In genomic region chr6:149495925-149496324, GRCm38 (mm10) we compare ENCODE assay signal across 23 mouse cellular contexts.
DNase-seq lines count a peak whose midpoint lies in the region; ATAC-seq lines count a peak whose summit lies in the region.
"Had no signal": no experiment of that assay in that cellular context is flagged by ENCODE, and none has a peak within 500 bp of the region (broad histone marks: within the 10 kb centered on the region; RNA-seq: fewer than 3 reads in every experiment).

No protein-coding gene starts in this region.

- peaks cover 11% of the 10 kb centered on the region; the same call in 1 of the 2 replicates for H3K36me3 ChIP-seq in forebrain, embryonic 10.5 days (replicated peaks)
- H3K36me3 ChIP-seq in intestine, embryonic 15.5 days = no peaks in the 10 kb centered on the region
- H3K36me3 ChIP-seq: embryonic facial prominence, embryonic 12.5 days; limb, embryonic 10.5 days had no signal

- H3K4me1 ChIP-seq in forebrain, embryonic 10.5 days = no peaks in the 10 kb centered on the region
- H3K4me1 ChIP-seq in intestine, embryonic 15.5 days (replicated peaks) = 0 out of 2 replicates have a peak, but pooled peaks cover 2% of the 10 kb centered on the region
- H3K4me1 ChIP-seq: embryonic facial prominence, embryonic 12.5 days; forebrain, embryonic 15.5 days; limb, embryonic 10.5 days had no signal

- H3K4me3 ChIP-seq in forebrain, embryonic 10.5 days = no peak overlapping the region
- no peak overlapping the region for H3K4me3 ChIP-seq in intestine, embryonic 15.5 days (replicated peaks)
- H3K4me3 ChIP-seq: embryonic facial prominence, embryonic 12.5 days; erythroblast, embryonic 14.5 days; forebrain, embryonic 15.5 days; gastrocnemius, adult 2 months; limb, embryonic 10.5 days; megakaryocyte, embryonic 14.5 days had no signal

- no peak overlapping the region for H3K4me2 ChIP-seq in intestine, embryonic 15.5 days (replicated peaks)
- H3K4me2 ChIP-seq: embryonic facial prominence, embryonic 12.5 days; forebrain, embryonic 15.5 days; heart, embryonic 11.5 days had no signal

- no peaks in the 10 kb centered on the region for H3K9me3 ChIP-seq in forebrain, embryonic 10.5 days
- no peaks in the 10 kb centered on the region for H3K9me3 ChIP-seq in intestine, embryonic 15.5 days
- H3K9me3 ChIP-seq: embryonic facial prominence, embryonic 12.5 days; forebrain, embryonic 15.5 days; limb, embryonic 10.5 days; megakaryocyte, embryonic 14.5 days had no signal

- H3K27ac ChIP-seq in forebrain, embryonic 10.5 days = no peak overlapping the region
- no peak overlapping the region for H3K27ac ChIP-seq in intestine, embryonic 15.5 days
- H3K27ac ChIP-seq: embryonic facial prominence, embryonic 12.5 days; forebrain, embryonic 15.5 days; gastrocnemius, adult 2 months; limb, embryonic 10.5 days had no signal

- DNase-seq in frontal cortex, adult 2 months (ENCODE audit: extremely low spot score in 1 of 2, low spot score in 1 of 2) = peak; percentile 18 to 28
- DNase-seq in frontal cortex, postnatal 10 days (ENCODE audit: low spot score in 2 of 2) = no peak
- DNase-seq in cerebellum, adult 11 months = peak; percentile 19
- peak; percentile 41 to 56 for DNase-seq in cerebellum, postnatal 14 days
- DNase-seq in layer of hippocampus, postnatal 14 days (ENCODE audit: low spot score in 2 of 2) = peak; percentile 12 to 57
- DNase-seq in forebrain, embryonic 10.5 days (ENCODE audit: extremely low spot score, low spot score) = no peak
- DNase-seq in B cell, adult 2 months = no peak
- DNase-seq: adrenal gland, postnatal 14 days; gastrocnemius, adult 2 months; heart, postnatal 10 days; kidney, adult 8-10 months; kidney, postnatal 25 days; liver, postnatal 0 days; lung, postnatal 14 days; thymus, postnatal 36 days had no signal

- H3K27me3 ChIP-seq in forebrain, embryonic 10.5 days (ENCODE audit: poor library complexity, severe bottlenecking) = no peaks in the 10 kb centered on the region
- no peaks in the 10 kb centered on the region for H3K27me3 ChIP-seq in intestine, embryonic 15.5 days (replicated peaks)
- H3K27me3 ChIP-seq: CH12.LX; embryonic facial prominence, embryonic 12.5 days; forebrain, embryonic 15.5 days; megakaryocyte, embryonic 14.5 days had no signal

- no peak overlapping the region for H3K9ac ChIP-seq in intestine, embryonic 15.5 days
- H3K9ac ChIP-seq: embryonic facial prominence, embryonic 12.5 days; forebrain, embryonic 15.5 days; liver, postnatal 0 days had no signal

- ATAC-seq in intestine, embryonic 15.5 days = no peak
- ATAC-seq: forebrain, embryonic 15.5 days; liver, postnatal 0 days had no signal

Comparison
In these comparisons a context has a peak if more than half of its experiments do, and no peak if none do; other contexts are left out.
1. DNase-seq: peak in frontal cortex, adult 2 months (2 of 2), cerebellum, adult 11 months (single experiment), cerebellum, postnatal 14 days (2 of 2) and layer of hippocampus, postnatal 14 days (2 of 2); none in frontal cortex, postnatal 10 days (0 of 2), forebrain, embryonic 10.5 days (single experiment) and B cell, adult 2 months (0 of 2).